Mouse (Mus musculus): ENCODE results near the gene B230118H07Rik.

DNA sequence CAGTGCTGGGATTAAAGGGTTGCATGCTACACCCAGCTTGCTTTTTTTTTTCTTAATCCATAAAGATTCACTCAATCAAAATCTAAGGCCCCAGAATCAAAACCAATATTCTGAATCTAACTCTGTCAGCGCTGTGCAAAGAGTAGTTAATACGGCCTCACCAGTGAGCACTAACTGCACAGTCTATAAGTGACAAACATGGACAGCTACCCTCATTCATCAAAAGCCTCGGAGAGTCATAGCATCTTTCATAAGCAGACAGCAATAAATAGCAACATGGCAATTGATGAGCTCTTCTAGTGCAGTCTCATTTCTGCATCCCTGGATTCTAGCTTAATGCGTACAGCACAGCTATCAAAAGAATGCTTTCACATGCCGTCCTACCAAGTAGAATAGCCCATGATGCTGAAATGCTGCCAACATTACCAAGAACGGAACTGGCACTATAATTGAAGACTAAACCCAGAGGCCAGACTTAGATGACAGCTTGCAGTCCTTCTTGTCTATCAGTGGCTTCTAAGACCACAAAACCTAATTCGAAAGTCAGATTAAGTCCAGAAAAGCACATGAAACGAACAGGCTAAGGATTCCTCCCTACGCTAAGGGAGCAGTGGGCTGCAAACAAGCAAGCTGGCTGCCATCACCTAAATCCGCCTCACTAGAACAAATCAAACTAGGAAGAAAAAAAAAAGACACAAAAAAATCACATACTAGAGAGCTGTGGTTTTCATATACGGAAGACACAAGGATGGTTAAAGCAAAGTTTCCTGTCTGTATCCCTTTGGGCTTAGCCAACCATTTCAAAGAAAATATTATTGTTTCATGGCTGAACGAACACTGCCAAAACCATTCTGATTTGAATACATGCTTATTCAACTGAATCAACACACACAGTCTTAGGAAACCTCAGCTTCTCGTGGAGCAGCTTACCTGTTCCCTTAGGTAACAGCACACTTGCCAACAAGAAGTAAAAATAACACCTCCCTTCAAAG, 50.8 kb downstream of the B230118H07Rik start:
- TF ChIP-seq POLR2A (IDR thresholded peaks at IDR 0.05; ENCODE audit: borderline replicate concordance, extremely low read depth, low read depth, low read length) (no peak), CTCF (IDR thresholded peaks at IDR 0.05; ENCODE audit: insufficient read depth, low read length) (no peak)

Data from lung, adult 2 months (tissue).